Mouse (Mus musculus): ENCODE measurements at regions not wholly inside any gene's neighbourhood (a gene's known extent, or its start where the extent isn't known, plus 50 kb on each side); places are given as distances from the start of the nearest gene placed in this dataset.
"Not testable (repeated sequence)": the region's sequence is repeated elsewhere in the genome, so short reads cannot be mapped to it uniquely, and the experiment has no call there.

- Histone ChIP-seq H3K9me3 (replicated peaks; ENCODE audit: control insufficient read depth, low read length) (no peaks in the 10 kb centered on the region), H3K4me3 (ENCODE audit: low read length) (no peak overlapping the region), H3K27ac (ENCODE audit: low read length) (no peak overlapping the region), H3K9ac (ENCODE audit: low read length) (no peak overlapping the region), H3K4me1 (ENCODE audit: control insufficient read depth, insufficient read depth, low read length) (no peaks in the 10 kb centered on the region), H3K36me3 (ENCODE audit: control insufficient read depth, insufficient read depth) (no peaks in the 10 kb centered on the region), H3K4me2 (ENCODE audit: low read depth, low read length) (peak overlapping the region; percentile 37; the same call in 1 of the 2 replicates), H3K27me3 (ENCODE audit: control insufficient read depth, insufficient read depth, low read length) (no peaks in the 10 kb centered on the region)
- 13% methylated on average over 8 of the region's 8 CpGs for WGBS
- no peak for ATAC-seq (replicated peaks; ENCODE audit: extremely low read depth, insufficient read depth, low FRiP score)
Observed at GRCm38 (mm10) chr5:68252671-68253070, 221.0 kb downstream of the Grxcr1 start.

- ATAC-seq (replicated peaks; ENCODE audit: extremely low read depth, insufficient read depth, low FRiP score) = no peak
- WGBS = 52% methylated on average over 1 of the region's 1 CpGs
- H3K27ac ChIP-seq (ENCODE audit: low read length) = no peak overlapping the region
- no peaks in the 10 kb centered on the region for H3K9me3 ChIP-seq (replicated peaks; ENCODE audit: control insufficient read depth, low read length)
- no peaks in the 10 kb centered on the region for H3K27me3 ChIP-seq (ENCODE audit: control insufficient read depth, insufficient read depth, low read length)
- H3K4me3 ChIP-seq (ENCODE audit: low read length) = no peak overlapping the region
- no peak overlapping the region for H3K9ac ChIP-seq (ENCODE audit: low read length)
- H3K4me2 ChIP-seq (ENCODE audit: low read depth, low read length) = no peak overlapping the region
- H3K36me3 ChIP-seq (ENCODE audit: control insufficient read depth, insufficient read depth) = no peaks in the 10 kb centered on the region
- H3K4me1 ChIP-seq (ENCODE audit: control insufficient read depth, insufficient read depth, low read length) = no peaks in the 10 kb centered on the region
Observed at GRCm38 (mm10) chr5:68253476-68253875, 221.8 kb downstream of the Grxcr1 start.

DNA sequence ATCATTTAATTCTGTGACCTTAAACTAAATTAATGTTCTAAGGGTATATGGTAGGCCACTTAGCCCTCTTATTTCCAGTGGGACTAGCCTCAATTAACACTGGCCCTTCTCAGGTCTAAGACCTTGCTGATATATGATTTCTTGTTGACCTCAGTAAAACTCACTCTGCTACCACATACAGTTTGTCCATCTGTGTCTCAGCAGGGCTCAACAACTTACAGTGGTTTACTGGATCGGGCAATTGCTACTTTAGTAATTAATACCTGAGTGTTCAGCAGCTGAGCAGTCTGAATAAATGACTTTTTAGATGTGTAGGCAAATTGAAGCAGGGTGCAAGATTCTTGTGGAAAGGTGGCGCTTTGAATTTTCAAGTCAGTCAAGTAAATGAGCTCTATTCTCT is 222.5 kb downstream of the Grxcr1 start:
- Histone ChIP-seq H3K4me1 (ENCODE audit: control insufficient read depth, insufficient read depth, low read length) (no peaks in the 10 kb centered on the region), H3K27me3 (ENCODE audit: control insufficient read depth, insufficient read depth, low read length) (no peaks in the 10 kb centered on the region), H3K9me3 (replicated peaks; ENCODE audit: control insufficient read depth, low read length) (no peaks in the 10 kb centered on the region), H3K27ac (ENCODE audit: low read length) (no peak overlapping the region), H3K4me2 (ENCODE audit: low read depth, low read length) (no peak overlapping the region), H3K36me3 (ENCODE audit: control insufficient read depth, insufficient read depth) (no peaks in the 10 kb centered on the region), H3K4me3 (ENCODE audit: low read length) (no peak overlapping the region), H3K9ac (ENCODE audit: low read length) (no peak overlapping the region)
- ATAC-seq (replicated peaks; ENCODE audit: extremely low read depth, insufficient read depth, low FRiP score) = no peak
- WGBS = 73% methylated on average over 2 of the region's 2 CpGs

DNA sequence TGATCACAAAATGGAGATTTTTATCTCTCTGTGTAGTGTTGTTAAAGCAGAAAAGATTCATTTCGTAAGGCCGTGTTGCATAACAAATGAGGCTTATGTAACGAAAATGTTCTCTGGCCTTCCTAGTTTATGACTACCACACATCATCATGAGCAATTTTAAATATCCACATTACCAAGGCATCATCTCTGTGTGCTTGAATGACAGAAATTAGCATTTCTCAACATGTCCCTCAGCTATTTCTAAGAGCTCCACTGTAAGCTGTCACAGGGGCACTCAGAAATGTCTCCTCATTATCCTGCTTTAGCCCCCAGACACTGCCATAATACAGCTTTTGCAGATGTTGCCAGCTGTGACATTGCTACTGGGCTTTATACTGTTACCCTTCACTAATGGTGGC is 232.6 kb downstream of the Grxcr1 start:
- ATAC-seq (replicated peaks; ENCODE audit: extremely low read depth, insufficient read depth, low FRiP score) = no peak
- H3K4me2 ChIP-seq (ENCODE audit: low read depth, low read length) = no peak overlapping the region
- no peak overlapping the region for H3K4me3 ChIP-seq (ENCODE audit: low read length)
- no peaks in the 10 kb centered on the region for H3K27me3 ChIP-seq (ENCODE audit: control insufficient read depth, insufficient read depth, low read length)
- H3K9ac ChIP-seq (ENCODE audit: low read length) = no peak overlapping the region
- H3K36me3 ChIP-seq (ENCODE audit: control insufficient read depth, insufficient read depth) = no peaks in the 10 kb centered on the region
- no peaks in the 10 kb centered on the region for H3K4me1 ChIP-seq (ENCODE audit: control insufficient read depth, insufficient read depth, low read length)
- H3K9me3 ChIP-seq (replicated peaks; ENCODE audit: control insufficient read depth, low read length) = no peaks in the 10 kb centered on the region
- whole genome bisulfite sequencing = 92% methylated on average over 3 of the region's 3 CpGs
- H3K27ac ChIP-seq (ENCODE audit: low read length) = no peak overlapping the region

- no peak overlapping the region for H3K9ac ChIP-seq (ENCODE audit: low read length)
- no peak for ATAC-seq (replicated peaks; ENCODE audit: extremely low read depth, insufficient read depth, low FRiP score)
Observed at GRCm38 (mm10) chr5:68274271-68274670, 242.6 kb downstream of the Grxcr1 start.

DNA sequence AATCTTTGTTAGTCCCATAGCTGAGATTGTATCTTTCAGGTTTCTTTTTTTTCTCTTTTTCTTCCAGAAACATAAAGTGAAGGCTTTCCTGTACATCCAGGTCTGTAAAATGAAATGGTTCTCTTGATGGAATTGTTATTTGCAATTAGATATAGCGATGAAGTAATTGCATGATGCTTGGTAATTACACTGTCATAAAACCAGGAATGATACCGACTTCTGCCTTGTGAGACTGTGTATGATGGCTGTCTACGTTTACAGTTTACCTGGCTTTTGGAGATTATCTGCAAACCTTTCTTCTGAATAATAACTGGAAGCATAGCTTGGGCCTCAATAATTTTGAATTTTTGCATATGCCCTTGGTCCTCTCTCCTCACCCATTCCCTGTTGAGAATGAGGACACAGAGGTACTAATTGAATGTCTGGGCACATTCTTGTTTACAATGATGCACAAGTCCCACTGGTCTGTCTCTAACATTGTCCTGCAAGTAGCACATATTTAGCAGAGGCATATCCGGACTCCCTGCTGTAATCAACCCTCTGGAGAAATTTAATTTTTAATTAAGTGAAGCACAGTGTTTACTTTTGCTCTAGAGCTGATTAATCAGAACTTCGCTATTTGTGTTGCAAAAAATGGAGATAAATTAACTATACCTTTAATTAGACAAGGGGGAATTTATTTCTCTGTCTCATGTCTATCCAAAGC is 244.1 kb downstream of the Grxcr1 start:
- no peaks in the 10 kb centered on the region for H3K9me3 ChIP-seq (replicated peaks; ENCODE audit: control insufficient read depth, low read length)
- no peak overlapping the region for H3K4me3 ChIP-seq (ENCODE audit: low read length)
- no peaks in the 10 kb centered on the region for H3K27me3 ChIP-seq (ENCODE audit: control insufficient read depth, insufficient read depth, low read length)
- no peak for ATAC-seq (replicated peaks; ENCODE audit: extremely low read depth, insufficient read depth, low FRiP score)
- WGBS = 75% methylated on average over 5 of the region's 5 CpGs
- no peak overlapping the region for H3K4me2 ChIP-seq (ENCODE audit: low read depth, low read length)
- H3K9ac ChIP-seq (ENCODE audit: low read length) = no peak overlapping the region
- H3K36me3 ChIP-seq (ENCODE audit: control insufficient read depth, insufficient read depth) = no peaks in the 10 kb centered on the region
- H3K27ac ChIP-seq (ENCODE audit: low read length) = no peak overlapping the region
- H3K4me1 ChIP-seq (ENCODE audit: control insufficient read depth, insufficient read depth, low read length) = no peaks in the 10 kb centered on the region

More at GRCm38 (mm10) chr5:68274271-68274670, 242.6 kb downstream of the Grxcr1 start:
- no peak overlapping the region for H3K27ac ChIP-seq (ENCODE audit: low read length)
- H3K4me1 ChIP-seq (ENCODE audit: control insufficient read depth, insufficient read depth, low read length) = no peaks in the 10 kb centered on the region
- no peaks in the 10 kb centered on the region for H3K36me3 ChIP-seq (ENCODE audit: control insufficient read depth, insufficient read depth)
- WGBS = 75% methylated on average over 3 of the region's 3 CpGs
- H3K4me3 ChIP-seq (ENCODE audit: low read length) = no peak overlapping the region
- no peaks in the 10 kb centered on the region for H3K9me3 ChIP-seq (replicated peaks; ENCODE audit: control insufficient read depth, low read length)
- H3K4me2 ChIP-seq (ENCODE audit: low read depth, low read length) = no peak overlapping the region
- no peaks in the 10 kb centered on the region for H3K27me3 ChIP-seq (ENCODE audit: control insufficient read depth, insufficient read depth, low read length)

DNA sequence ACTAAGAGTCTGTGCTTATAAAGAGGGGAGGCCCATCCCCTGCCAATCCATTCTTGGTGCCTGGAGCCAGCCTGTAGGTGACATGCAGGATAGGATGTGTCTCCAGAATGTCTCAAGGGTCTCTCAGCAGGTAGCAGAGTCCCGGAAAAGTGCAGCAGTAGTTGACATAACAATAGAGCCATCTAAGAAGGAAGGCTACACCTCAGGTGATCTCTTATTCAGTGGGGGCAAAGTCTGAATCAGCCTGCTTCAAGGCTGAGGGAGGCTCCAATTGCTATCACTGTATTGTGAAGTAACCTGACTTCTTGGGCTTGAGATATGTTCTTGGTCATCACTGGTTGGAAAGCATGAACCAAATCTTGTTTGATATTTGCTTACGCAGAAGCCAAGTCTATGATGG is 264.1 kb downstream of the Grxcr1 start:
- not testable (repeated sequence) for H3K9ac ChIP-seq (ENCODE audit: low read length); H3K4me1 ChIP-seq (ENCODE audit: control insufficient read depth, insufficient read depth, low read length); H3K27me3 ChIP-seq (ENCODE audit: control insufficient read depth, insufficient read depth, low read length); H3K36me3 ChIP-seq (ENCODE audit: control insufficient read depth, insufficient read depth); H3K4me2 ChIP-seq (ENCODE audit: low read depth, low read length); H3K4me3 ChIP-seq (ENCODE audit: low read length); H3K27ac ChIP-seq (ENCODE audit: low read length); H3K9me3 ChIP-seq (replicated peaks; ENCODE audit: control insufficient read depth, low read length); ATAC-seq (replicated peaks; ENCODE audit: extremely low read depth, insufficient read depth, low FRiP score)
- 79% methylated on average over 2 of the region's 2 CpGs for WGBS

DNA sequence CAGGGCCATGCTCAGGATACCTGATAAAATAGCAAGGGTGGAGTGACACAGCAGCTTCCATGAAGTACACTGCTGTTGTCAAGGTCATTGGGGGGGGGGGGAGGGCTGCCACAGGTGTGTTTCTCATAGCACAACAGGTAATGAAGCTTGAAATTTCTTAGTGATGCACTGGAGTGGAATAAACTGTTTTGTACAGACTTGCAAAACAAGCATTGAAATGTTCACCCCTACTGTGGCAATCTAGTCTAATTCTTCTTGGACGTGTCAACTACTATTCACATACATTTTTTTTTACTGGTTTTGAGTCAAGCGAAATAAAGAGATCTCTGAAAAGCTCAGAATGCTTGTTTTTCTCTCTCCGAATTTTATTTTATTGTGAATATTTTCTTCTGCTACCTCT is 281.6 kb downstream of the Grxcr1 start:
- Histone ChIP-seq H3K4me1 (ENCODE audit: control insufficient read depth, insufficient read depth, low read length) (no peaks in the 10 kb centered on the region), H3K4me2 (ENCODE audit: low read depth, low read length) (no peak overlapping the region), H3K4me3 (ENCODE audit: low read length) (no peak overlapping the region), H3K9me3 (replicated peaks; ENCODE audit: control insufficient read depth, low read length) (no peaks in the 10 kb centered on the region), H3K27me3 (ENCODE audit: control insufficient read depth, insufficient read depth, low read length) (no peaks in the 10 kb centered on the region), H3K36me3 (ENCODE audit: control insufficient read depth, insufficient read depth) (no peaks in the 10 kb centered on the region), H3K9ac (ENCODE audit: low read length) (no peak overlapping the region), H3K27ac (ENCODE audit: low read length) (no peak overlapping the region)
- 79% methylated on average over 3 of the region's 3 CpGs for WGBS
- ATAC-seq (replicated peaks; ENCODE audit: extremely low read depth, insufficient read depth, low FRiP score) = no peak

GRCm38 (mm10) chr5:68318979-68319378 is 287.3 kb downstream of the Grxcr1 start:
- no peak for ATAC-seq (replicated peaks; ENCODE audit: extremely low read depth, insufficient read depth, low FRiP score)
- H3K4me1 ChIP-seq (ENCODE audit: control insufficient read depth, insufficient read depth, low read length) = no peaks in the 10 kb centered on the region
- H3K4me3 ChIP-seq (ENCODE audit: low read length) = no peak overlapping the region
- H3K27ac ChIP-seq (ENCODE audit: low read length) = no peak overlapping the region
- H3K9me3 ChIP-seq (replicated peaks; ENCODE audit: control insufficient read depth, low read length) = no peaks in the 10 kb centered on the region
- no peak overlapping the region for H3K9ac ChIP-seq (ENCODE audit: low read length)
- H3K27me3 ChIP-seq (ENCODE audit: control insufficient read depth, insufficient read depth, low read length) = no peaks in the 10 kb centered on the region
- no peaks in the 10 kb centered on the region for H3K36me3 ChIP-seq (ENCODE audit: control insufficient read depth, insufficient read depth)
- H3K4me2 ChIP-seq (ENCODE audit: low read depth, low read length) = no peak overlapping the region

Measured in heart, embryonic 16.5 days (tissue).